In the genomic region with DNA sequence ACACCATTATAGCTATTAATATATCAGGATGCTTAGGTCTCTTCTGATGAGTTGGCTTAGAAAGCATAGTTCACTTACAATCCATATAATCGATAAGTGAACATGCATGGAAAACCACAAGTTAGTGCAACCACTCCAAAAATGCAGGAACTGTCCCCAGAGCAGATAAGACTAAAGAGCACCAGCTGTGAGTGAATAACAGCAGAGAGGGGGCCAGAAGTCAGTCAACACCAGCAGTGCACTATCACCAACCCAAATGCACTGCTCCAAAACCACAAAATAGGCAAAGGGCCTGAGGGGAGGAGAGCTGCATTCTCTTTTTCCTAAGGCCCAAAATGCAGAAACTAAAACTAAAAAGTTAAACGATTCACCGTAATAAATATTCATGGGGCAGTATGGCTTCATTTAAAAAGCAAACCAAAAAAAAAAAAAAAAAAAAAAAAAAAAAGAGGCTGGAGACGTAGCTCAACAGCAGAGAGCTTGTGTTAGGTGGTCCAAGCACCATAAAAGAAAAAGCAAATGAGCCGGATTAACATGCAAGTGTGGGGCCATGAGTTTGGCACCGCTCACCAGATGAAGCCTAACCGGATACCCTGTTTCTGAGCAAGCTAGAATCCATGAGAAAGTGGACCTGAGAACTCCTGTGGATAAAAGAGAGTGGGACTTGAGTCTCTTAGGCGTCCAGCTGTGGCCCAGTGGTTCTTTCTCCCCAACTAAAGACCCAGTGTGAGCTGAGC, we compare ENCODE assay signal across 11 mouse cellular contexts. TPM values are rescaled to one million over a fixed set of nuclear protein-coding genes. Genes with fewer than 3 reads are reported as not detected.
DNase-seq lines count a peak whose midpoint lies in the region; ATAC-seq and TF ChIP-seq lines count a peak whose summit lies in the region.
"Had no signal": no experiment of that assay in that cellular context is flagged by ENCODE, and none has a peak within 500 bp of the region (broad histone marks: within the 10 kb centered on the region; RNA-seq: fewer than 3 reads in every experiment).

No protein-coding gene starts in this region.

- H3K4me2 ChIP-seq in liver, embryonic 11.5 days: peak overlapping the region; percentile 21; the same call in 1 of the 2 replicates
- H3K4me2 ChIP-seq in forebrain, embryonic 13.5 days: no peak overlapping the region
- H3K4me2 ChIP-seq in liver, postnatal 0 days (ENCODE audit: low read depth, low read length): no peak overlapping the region

- H3K27me3 ChIP-seq in liver, embryonic 11.5 days (replicated peaks; ENCODE audit: control insufficient read depth, insufficient read depth, low read length): no peaks in the 10 kb centered on the region
- H3K27me3 ChIP-seq in forebrain, embryonic 13.5 days: no peaks in the 10 kb centered on the region
- H3K27me3 ChIP-seq in liver, postnatal 0 days (ENCODE audit: insufficient read depth, low read length): no peaks in the 10 kb centered on the region
- H3K27me3 ChIP-seq: Patski had no signal

- no peak overlapping the region for H3K9ac ChIP-seq in liver, embryonic 11.5 days (ENCODE audit: low read depth, low read length)
- H3K9ac ChIP-seq in forebrain, embryonic 13.5 days: no peak overlapping the region
- H3K9ac ChIP-seq in liver, postnatal 0 days (replicated peaks): no peak overlapping the region

- ATAC-seq in liver, embryonic 11.5 days (replicated peaks; ENCODE audit: low FRiP score): peak; percentile 79
- ATAC-seq in forebrain, embryonic 13.5 days: peak; percentile 62; the same call in 1 of the 2 replicates
- ATAC-seq in liver, postnatal 0 days: 0 out of 2 replicates have a peak, but pooled peaks have one; percentile 40
- ATAC-seq: Patski had no signal

- H3K36me3 ChIP-seq in liver, embryonic 11.5 days (ENCODE audit: control insufficient read depth, insufficient read depth, low read length): no peaks in the 10 kb centered on the region
- no peaks in the 10 kb centered on the region for H3K36me3 ChIP-seq in forebrain, embryonic 13.5 days (ENCODE audit: poor library complexity, severe bottlenecking)
- no peaks in the 10 kb centered on the region for H3K36me3 ChIP-seq in liver, postnatal 0 days (replicated peaks; ENCODE audit: insufficient read depth, low read length)

- H3K9me3 ChIP-seq in liver, embryonic 11.5 days (ENCODE audit: control insufficient read depth, low read length): no peaks in the 10 kb centered on the region
- no peaks in the 10 kb centered on the region for H3K9me3 ChIP-seq in forebrain, embryonic 13.5 days (replicated peaks)
- H3K9me3 ChIP-seq in liver, postnatal 0 days (ENCODE audit: low read length): no peaks in the 10 kb centered on the region

- H3K4me1 ChIP-seq in liver, embryonic 11.5 days (replicated peaks; ENCODE audit: control insufficient read depth, insufficient read depth, low read length): peaks cover 21% of the 10 kb centered on the region
- peaks cover 19% of the 10 kb centered on the region for H3K4me1 ChIP-seq in forebrain, embryonic 13.5 days
- H3K4me1 ChIP-seq in liver, postnatal 0 days (ENCODE audit: insufficient read depth): peaks cover 2% of the 10 kb centered on the region

- TF ChIP-seq CTCF in liver, postnatal 0 days (IDR thresholded peaks at IDR 0.05; ENCODE audit: low read depth): no peak

- WGBS in liver, embryonic 11.5 days: 57% methylated on average over 8 of the region's 8 CpGs
- 49% methylated on average over 8 of the region's 8 CpGs for WGBS in forebrain, embryonic 13.5 days
- 58% methylated on average over 8 of the region's 8 CpGs for WGBS in liver, postnatal 0 days (ENCODE audit: insufficient replicate concordance)

- no peak overlapping the region for H3K4me3 ChIP-seq in liver, embryonic 11.5 days (ENCODE audit: low read depth, low read length)
- no peak overlapping the region for H3K4me3 ChIP-seq in forebrain, embryonic 13.5 days
- no peak overlapping the region for H3K4me3 ChIP-seq in liver, postnatal 0 days (ENCODE audit: low read depth, low read length)

- no peak for TF ChIP-seq EP300 in liver, postnatal 0 days (IDR thresholded peaks at IDR 0.05; ENCODE audit: low read depth)

- 0 out of 2 replicates have a peak overlapping the region, but pooled peaks have one; percentile 11 for H3K27ac ChIP-seq in liver, embryonic 11.5 days (ENCODE audit: low read depth, low read length)
- H3K27ac ChIP-seq in forebrain, embryonic 13.5 days: peak overlapping the region; percentile 49; the same call in 1 of the 2 replicates
- H3K27ac ChIP-seq in liver, postnatal 0 days (ENCODE audit: low read depth): no peak overlapping the region
- H3K27ac ChIP-seq: kidney, postnatal 0 days had no signal

- no peak for DNase-seq in liver, embryonic 11.5 days (ENCODE audit: low spot score)
- no peak for DNase-seq in liver
- DNase-seq in adipocyte (ENCODE audit: low spot score): peak; percentile 48
- DNase-seq in liver, postnatal 0 days: no peak
- DNase-seq in ovary, adult 18-20 months (ENCODE audit: low spot score): no peak
- DNase-seq in frontal cortex, postnatal 36 days (ENCODE audit: low spot score in 2 of 2): no peak
- DNase-seq: cerebellum, postnatal 14 days; spleen, adult 18-20 months had no signal

RNA-seq across cellular contexts. Expression of a gene that starts 12.2 kb away (rescaled TPM):
- polyA plus RNA-seq in liver, embryonic 11.5 days (2014; fragmentation: Nextera tagmentation; extraction: Ambion mirVana): 233 and 245 TPM in 2 replicates
- 78.3 and 106 TPM in 2 replicates for polyA plus RNA-seq in forebrain, embryonic 13.5 days (2015; fragmentation: Nextera tagmentation; extraction: Ambion mirVana)
- polyA plus RNA-seq in liver, postnatal 0 days (2015; fragmentation: Nextera tagmentation; extraction: Ambion mirVana): 98.4 and 102 TPM in 2 replicates
